Mouse (Mus musculus): ENCODE measurements at regions not wholly inside any gene's neighbourhood (a gene's known extent, or its start where the extent isn't known, plus 50 kb on each side); places are given as distances from the start of the nearest gene placed in this dataset.
A peak's percentile ranks its signal among the peaks of the same experiment; 100 is the strongest.

DNA sequence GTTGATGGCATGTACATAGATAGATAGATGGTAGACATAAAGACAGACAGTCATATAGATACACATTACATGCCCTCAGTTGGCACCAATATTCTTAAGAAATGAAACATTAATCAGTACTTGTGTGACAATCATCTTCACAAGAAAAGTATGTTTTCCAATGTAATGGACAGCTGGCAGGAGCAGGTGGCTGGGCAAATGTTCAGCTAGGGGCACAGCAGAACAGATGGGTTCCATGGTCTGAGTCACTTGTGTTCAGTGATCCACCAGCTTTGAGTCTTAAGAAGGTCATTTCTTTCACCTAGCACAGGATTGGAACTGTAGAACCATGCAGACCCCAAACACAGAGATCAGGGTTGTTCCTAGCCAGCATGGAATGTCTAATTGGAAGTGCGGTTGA lies 2631.2 kb upstream of the 5930422O12Rik start:
- DNase-seq: peak; percentile 88 to 89

- DNase-seq: peak; percentile 16 to 30
Measured at GRCm38 (mm10) chr8:30817028-30817427, 2611.5 kb upstream of the 5930422O12Rik start.

DNA sequence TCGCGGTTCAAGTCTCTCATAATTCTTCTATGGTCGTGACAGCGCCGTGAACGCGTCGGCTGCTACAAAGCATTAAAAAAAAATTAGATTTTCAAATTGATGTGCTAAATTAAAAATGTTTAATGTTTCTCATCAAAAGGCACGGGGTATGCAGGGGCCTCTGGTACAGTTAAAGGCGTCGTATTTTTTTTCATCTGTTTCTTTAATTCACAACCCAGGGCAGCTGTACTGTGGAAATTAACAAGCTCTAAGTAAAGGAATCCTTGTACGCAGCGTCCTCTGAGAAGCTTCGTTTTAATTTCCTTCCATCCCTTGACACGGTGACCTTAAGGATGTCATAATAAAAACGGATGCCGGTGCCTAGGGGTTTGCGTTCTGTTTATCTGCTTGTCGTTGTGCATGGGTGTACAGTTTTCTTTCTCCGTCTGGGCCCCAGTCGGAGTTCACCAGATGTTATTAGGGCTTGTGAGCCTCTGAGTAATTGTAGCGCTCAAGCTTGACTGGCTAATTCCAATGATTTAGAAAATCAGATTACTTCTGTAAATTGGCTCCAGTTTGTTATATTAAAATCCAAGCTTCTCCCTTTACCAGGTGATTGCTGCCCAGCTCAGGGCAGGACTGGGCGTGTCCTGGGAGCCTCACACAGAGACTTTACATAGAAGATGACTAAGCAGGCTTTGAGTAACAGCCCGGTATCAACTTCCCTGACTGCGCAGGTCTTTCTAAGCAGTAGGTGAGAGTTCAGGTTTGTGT lies 2605.5 kb upstream of the 5930422O12Rik start:
- no peak for DNase-seq

DNA sequence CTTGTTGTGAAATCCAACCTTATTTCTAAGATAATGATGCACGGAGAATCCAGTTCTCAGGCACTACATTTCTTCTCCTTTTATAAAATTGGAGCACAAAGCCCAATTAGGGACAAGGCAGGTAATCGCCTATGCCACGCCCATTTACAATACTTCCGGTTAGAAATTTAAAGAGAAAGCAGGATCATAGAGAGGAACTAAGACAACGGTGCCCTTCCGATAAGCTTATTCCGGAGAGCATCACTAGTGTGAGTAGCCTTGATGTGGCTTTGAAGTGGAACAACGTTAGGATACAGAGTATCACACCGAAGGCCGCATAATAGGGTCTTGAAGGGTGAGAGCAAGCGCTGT lies 2604.9 kb upstream of the 5930422O12Rik start:
- no peak for DNase-seq

- DNase-seq: no peak
Measured at GRCm38 (mm10) chr8:30826021-30826420, 2602.5 kb upstream of the 5930422O12Rik start.

DNA sequence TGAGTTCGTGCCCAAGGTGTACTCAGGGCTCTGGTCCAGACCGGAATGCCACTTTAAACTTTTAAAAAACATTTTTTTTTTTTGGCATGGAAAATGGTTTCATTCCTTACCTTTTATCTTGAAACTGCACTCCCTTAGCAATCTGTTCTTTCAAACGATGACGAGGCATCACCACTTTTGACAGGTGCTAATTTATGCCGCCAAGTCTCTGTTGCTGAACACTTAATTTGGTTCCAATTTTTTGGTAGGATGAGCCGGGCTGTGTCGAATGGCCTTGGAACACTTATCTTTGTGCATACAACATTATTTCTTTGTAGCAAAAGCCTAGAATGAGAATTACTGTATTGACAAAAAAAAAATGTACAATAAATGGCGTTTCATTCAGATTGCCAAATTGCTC lies 2590.5 kb upstream of the 5930422O12Rik start:
- DNase-seq: no peak

- peak; percentile 91 to 92 for DNase-seq
Measured at GRCm38 (mm10) chr8:30840064-30840463, 2588.4 kb upstream of the 5930422O12Rik start.

- peak; percentile 13 to 23 for DNase-seq
Measured at GRCm38 (mm10) chr8:30863017-30863416, 2565.5 kb upstream of the 5930422O12Rik start.

GRCm38 (mm10) chr8:30906044-30906695 lies 2522.3 kb upstream of the 5930422O12Rik start:
- peak; percentile 81 to 86 for DNase-seq

DNA sequence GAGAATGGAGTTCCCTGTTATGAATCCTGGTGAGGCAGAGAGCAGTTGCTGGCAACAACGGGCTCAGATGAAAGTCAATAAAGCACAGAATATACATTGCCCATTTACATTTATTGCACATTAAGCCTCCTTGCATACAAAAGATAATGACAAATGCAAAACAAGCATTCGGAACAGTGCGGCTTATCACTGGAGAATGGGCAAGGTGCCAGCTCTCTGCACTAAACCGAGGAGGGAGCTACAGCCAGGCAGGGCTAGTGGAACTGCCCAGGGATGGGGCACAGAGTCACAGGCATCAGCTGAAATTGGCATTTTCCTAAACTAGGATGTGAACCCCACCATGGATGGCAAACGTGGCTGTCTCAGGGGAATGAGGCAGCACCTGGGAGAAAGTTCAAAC lies 2514.8 kb upstream of the 5930422O12Rik start:
- DNase-seq: peak; percentile 69 to 72

GRCm38 (mm10) chr8:30915127-30915526 lies 2513.4 kb upstream of the 5930422O12Rik start:
- no peak for DNase-seq

DNA sequence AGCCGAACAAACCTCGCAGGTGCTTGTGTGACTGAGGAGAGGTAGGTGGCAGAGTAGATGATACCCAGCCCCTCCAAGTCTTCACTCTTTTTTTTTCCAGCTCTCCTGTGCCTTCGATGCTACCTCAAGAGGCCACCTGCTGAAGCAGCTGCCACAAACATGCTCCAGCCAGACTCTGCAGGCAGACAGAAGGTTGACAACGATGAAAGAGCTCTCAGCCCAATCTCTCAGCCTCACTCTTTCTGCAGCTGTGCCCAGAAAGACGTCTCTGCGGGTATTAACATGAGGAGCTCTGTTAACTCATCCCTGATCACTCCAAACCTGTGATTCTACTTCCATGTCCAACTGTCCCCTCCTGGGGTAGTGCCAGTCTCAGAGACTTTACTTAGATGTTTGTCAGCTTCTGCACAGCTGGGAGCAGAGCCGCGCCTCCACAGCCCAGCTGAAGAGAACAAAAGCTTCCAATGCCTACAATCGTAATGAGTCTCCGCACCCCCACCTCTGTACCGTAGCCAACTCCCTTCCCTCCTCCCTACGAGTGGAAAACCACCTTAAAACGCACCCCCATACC lies 2512.8 kb upstream of the 5930422O12Rik start:
- peak; percentile 75 to 77 for DNase-seq

- peak; percentile 60 to 64 for DNase-seq
Measured at GRCm38 (mm10) chr8:30916184-30916751, 2512.2 kb upstream of the 5930422O12Rik start.

DNA sequence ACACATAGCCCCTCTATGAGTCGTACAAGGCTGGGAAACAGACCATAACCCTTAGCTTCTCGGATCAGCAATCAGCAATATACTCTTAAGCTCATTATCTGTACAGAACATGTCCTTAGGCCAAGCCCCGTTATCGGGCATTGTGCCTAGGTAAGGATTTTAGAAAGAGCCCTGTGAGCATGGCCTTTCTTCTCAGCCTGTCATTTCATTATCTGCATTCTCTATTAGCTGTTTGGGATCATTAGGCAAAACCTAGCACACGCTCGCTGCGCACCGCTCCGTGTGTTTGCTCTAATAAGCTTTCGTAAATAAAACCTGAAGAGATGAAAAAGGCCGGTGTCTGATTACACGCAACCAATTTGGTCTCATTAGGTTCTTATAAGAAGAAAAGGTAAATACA lies 2507.1 kb upstream of the 5930422O12Rik start:
- no peak for DNase-seq

DNA sequence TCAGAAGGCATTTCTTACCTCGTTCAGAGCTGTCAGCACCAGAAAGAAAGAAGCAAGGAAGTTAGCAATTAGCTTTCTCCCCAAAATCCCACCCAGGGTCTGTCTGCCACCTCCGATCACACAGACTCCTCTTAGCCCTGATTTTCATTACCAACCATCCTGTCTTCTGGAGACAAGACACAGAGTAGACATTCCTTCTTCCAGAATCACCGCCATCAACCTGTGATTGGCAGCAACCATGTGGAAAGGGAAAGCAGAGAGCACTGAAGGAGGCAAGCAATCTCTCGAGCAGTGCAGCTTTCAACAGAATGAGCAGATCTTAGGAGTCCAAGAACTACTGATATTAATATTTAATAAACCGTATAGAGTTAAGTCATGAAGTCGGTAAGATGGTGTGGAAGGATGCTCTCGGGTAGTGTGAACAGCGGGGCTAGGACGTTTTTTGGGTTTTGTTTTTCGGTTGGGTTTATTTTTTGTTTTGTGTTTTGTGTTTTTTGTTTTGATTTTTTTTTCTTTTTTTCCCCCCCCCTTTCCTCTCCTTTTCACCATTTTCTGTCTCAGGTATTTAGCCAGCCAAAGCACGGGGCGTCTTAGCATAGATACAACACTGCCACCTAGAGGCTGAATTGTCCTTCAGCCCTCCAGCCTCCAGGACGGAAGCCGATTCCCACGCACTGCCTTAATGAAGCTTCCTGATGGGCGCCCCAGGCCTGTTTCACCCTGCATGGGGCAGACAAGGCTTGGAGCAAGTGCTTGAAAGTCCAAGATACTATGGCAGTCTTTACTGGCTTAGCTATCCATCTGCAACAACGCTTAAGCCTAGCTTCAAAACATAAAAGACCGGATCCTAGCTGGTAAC lies 2505.0 kb upstream of the 5930422O12Rik start:
- DNase-seq: peak; percentile 92 to 97

DNA sequence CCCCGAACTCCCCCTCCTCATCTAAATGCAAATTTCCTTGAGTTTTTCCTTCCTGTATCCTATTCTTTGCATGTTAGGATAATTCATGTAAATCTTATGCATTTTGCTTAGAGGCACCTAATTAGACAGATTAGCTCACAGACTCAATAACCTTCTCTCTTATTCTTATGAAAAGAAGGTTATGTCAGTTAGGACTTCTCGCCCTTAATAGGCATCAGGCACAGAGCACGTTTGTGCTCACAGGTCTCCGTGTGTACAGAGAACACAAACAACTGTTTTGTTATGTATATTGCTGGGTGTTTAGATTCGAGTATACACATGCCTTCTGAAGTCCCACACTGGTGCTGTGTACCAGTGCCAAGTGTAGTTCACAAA lies 2504.4 kb upstream of the 5930422O12Rik start:
- DNase-seq: no peak

- DNase-seq: no peak
Measured at GRCm38 (mm10) chr8:30924656-30925055, 2503.9 kb upstream of the 5930422O12Rik start.

DNA sequence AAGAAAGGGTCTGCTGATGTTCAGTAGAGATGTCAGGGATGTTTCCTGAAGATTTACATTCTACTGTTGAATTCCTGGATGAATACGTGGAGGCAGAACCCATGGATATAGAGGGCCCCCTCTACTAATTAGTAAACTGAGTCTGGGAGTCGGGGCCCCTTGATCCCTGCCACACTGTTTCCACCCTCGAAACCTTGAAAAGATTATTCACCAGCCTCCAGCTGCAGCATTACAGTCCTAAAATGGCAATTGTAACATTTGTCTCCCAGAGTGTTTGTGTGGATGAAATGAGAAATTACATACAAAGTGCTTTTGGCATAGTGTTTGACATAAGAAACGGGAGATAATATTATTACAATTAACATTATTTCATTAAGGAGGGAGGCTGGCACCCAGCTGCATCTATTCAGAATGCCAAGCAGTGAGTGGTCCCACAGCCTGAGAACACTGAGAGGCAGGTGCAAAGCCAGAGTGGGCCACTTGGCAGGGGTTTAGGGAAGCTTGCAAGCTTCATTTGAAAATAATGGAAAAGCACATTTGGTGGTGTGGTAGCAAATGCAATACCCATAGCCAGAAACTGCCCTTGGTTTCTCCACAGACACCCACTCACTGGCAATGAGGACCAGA lies 2490.9 kb upstream of the 5930422O12Rik start:
- DNase-seq: peak; percentile 35 to 52

GRCm38 (mm10) chr8:30940901-30941300 lies 2487.6 kb upstream of the 5930422O12Rik start:
- DNase-seq: no peak

GRCm38 (mm10) chr8:30941511-30942175 lies 2486.9 kb upstream of the 5930422O12Rik start:
- DNase-seq: no peak

Measured in cerebellum, postnatal 10 days (tissue).